Mouse (Mus musculus) cerebellum, adult 11 months (tissue): ENCODE data around the gene Gm49380.
"Not testable (repeated sequence)": the region's sequence is repeated elsewhere in the genome, so short reads cannot be mapped to it uniquely, and the experiment has no call there.

Source experiments
- DNase-seq: peaks from one replicate; pipeline ENCODE4 v3.0.0; 2022

The Gm49380 gene

GRCm38 (mm10) chr9:44125026-44125425 is 11.7 kb upstream of the Gm49380 start:
- DNase-seq = no peak

GRCm38 (mm10) chr9:44124317-44124716 is 11.0 kb upstream of the Gm49380 start:
- DNase-seq = no peak

- DNase-seq = no peak
These were observed 6.7 kb upstream of the Gm49380 start for GRCm38 (mm10) chr9:44119948-44120465.

- no peak for DNase-seq
These were observed 5.7 kb upstream of the Gm49380 start for GRCm38 (mm10) chr9:44119011-44119410.

GRCm38 (mm10) chr9:44116182-44116581 is 2.9 kb upstream of the Gm49380 start:
- DNase-seq = no peak

GRCm38 (mm10) chr9:44115599-44115998 is 2.3 kb upstream of the Gm49380 start:
- no peak for DNase-seq

GRCm38 (mm10) chr9:44114453-44114852 is 1.2 kb upstream of the Gm49380 start:
- no peak for DNase-seq

- not testable (repeated sequence) for DNase-seq
These were observed 1.4 kb downstream of the Gm49380 start for GRCm38 (mm10) chr9:44111909-44112308.

GRCm38 (mm10) chr9:44109360-44110095 is 3.8 kb downstream of the Gm49380 start:
- DNase-seq = peak; percentile 80

GRCm38 (mm10) chr9:44108269-44109055 is 4.8 kb downstream of the Gm49380 start:
- no peak for DNase-seq

- no peak for DNase-seq
These were observed 5.6 kb downstream of the Gm49380 start for GRCm38 (mm10) chr9:44107557-44108179.

GRCm38 (mm10) chr9:44107110-44107509 is 6.2 kb downstream of the Gm49380 start, which contains the start of gene C1qtnf5:
Gene C1qtnf5, plus strand, starts transcription at chr9:44107245.
- no peak for DNase-seq

GRCm38 (mm10) chr9:44106596-44106995 is 6.7 kb downstream of the Gm49380 start:
- no peak for DNase-seq

- DNase-seq = no peak
These were observed 7.1 kb downstream of the Gm49380 start for GRCm38 (mm10) chr9:44106182-44106581.

GRCm38 (mm10) chr9:44105781-44106180 is 7.5 kb downstream of the Gm49380 start:
- no peak for DNase-seq

- DNase-seq = no peak
These were observed 8.4 kb downstream of the Gm49380 start for GRCm38 (mm10) chr9:44104881-44105280.

GRCm38 (mm10) chr9:44101490-44101889 is 11.8 kb downstream of the Gm49380 start, which contains the start of gene Mfrp:
Gene Mfrp, plus strand, starts transcription at chr9:44101729.
- no peak for DNase-seq

GRCm38 (mm10) chr9:44096536-44096935 is 16.8 kb downstream of the Gm49380 start:
- no peak for DNase-seq

GRCm38 (mm10) chr9:44095781-44096180 is 17.5 kb downstream of the Gm49380 start:
- no peak for DNase-seq

GRCm38 (mm10) chr9:44094737-44095136 is 18.6 kb downstream of the Gm49380 start:
- DNase-seq = no peak

- DNase-seq = peak; percentile 86
These were observed 19.4 kb downstream of the Gm49380 start for GRCm38 (mm10) chr9:44093612-44094503.
